Mouse (Mus musculus) thymus, adult 2 months (tissue): ENCODE measurements at regions not wholly inside any gene's neighbourhood (a gene's known extent, or its start where the extent isn't known, plus 50 kb on each side); places are given as distances from the start of the nearest gene placed in this dataset.

Experiments used
- CTCF ChIP-seq: fragments of 200-500 bp; IDR thresholded peaks from 2 replicates; pipeline ENCODE4 v1.5.1; 2012; ENCODE audit warnings: mild to moderate bottlenecking, control low read depth, low read length, moderate library complexity, borderline replicate concordance; ENCODE audit not compliant: control insufficient read depth, poor library complexity, insufficient read depth; ENCODE audit errors: extremely low read depth
- POLR2A ChIP-seq: fragments of 200-500 bp; IDR thresholded peaks from 2 replicates; pipeline ENCODE4 v1.6.1; 2012; ENCODE audit warnings: mild to moderate bottlenecking, low read length, control low read depth, moderate library complexity; ENCODE audit not compliant: control insufficient read depth, poor library complexity, insufficient read depth; ENCODE audit errors: extremely low read depth

DNA sequence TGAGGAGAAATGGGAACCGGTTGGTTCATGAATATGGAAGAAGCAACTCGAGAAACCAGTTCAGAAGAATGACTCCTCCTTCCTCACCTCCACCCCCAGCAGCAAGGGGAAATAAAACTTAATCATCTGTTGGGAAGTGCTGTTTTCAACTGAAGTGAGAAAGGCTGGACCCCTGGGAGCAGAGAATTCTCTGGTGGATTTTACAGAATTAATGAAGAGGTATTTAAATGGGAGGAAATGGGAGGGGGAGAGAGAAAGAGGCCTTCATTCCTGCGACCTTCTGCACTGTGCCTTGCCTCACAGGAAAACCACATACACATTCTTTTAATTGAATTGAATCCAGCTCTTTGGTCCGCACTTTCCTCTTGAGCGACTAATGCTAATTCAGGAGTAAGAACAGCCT is 143.8 kb downstream of the Pik3r1 start:
- TF ChIP-seq POLR2A (no peak), CTCF (no peak)
